Mouse (Mus musculus): ENCODE data around the gene Wdr20. TPM values are rescaled to one million over a fixed set of nuclear protein-coding genes. Genes with fewer than 3 reads are reported as not detected.

Gene Wdr20
- polyA plus RNA-seq, 1 experiment, result 31.7 TPM

GRCm38 (mm10) chr12:110736641-110737040, 1.1 kb upstream of the Wdr20 start:
- H3K27me3 ChIP-seq (ENCODE audit: control insufficient read depth, insufficient read depth, low read length), result no peaks in the 10 kb centered on the region
- no peak for DNase-seq
- H3K4me1 ChIP-seq (replicated peaks; ENCODE audit: control insufficient read depth, insufficient read depth, low read length), result peaks cover 9% of the 10 kb centered on the region
- H3K27ac ChIP-seq (ENCODE audit: control insufficient read depth, insufficient read depth, low read length), result no peak overlapping the region
- H3K36me3 ChIP-seq (ENCODE audit: control insufficient read depth, insufficient read depth, low read length), result no peaks in the 10 kb centered on the region
- TF ChIP-seq CTCF (IDR thresholded peaks at IDR 0.05; ENCODE audit: borderline replicate concordance, control insufficient read depth, extremely low read depth, insufficient read depth, low read length, poor library complexity) (no peak), POLR2A (IDR thresholded peaks at IDR 0.05; ENCODE audit: control insufficient read depth, extremely low read depth, insufficient read depth, low read length, poor library complexity) (no peak)
- H3K4me3 ChIP-seq (ENCODE audit: control insufficient read depth, insufficient read depth, low read length), result no peak overlapping the region
- WGBS, result 9% methylated on average over 4 of the region's 4 CpGs

DNA sequence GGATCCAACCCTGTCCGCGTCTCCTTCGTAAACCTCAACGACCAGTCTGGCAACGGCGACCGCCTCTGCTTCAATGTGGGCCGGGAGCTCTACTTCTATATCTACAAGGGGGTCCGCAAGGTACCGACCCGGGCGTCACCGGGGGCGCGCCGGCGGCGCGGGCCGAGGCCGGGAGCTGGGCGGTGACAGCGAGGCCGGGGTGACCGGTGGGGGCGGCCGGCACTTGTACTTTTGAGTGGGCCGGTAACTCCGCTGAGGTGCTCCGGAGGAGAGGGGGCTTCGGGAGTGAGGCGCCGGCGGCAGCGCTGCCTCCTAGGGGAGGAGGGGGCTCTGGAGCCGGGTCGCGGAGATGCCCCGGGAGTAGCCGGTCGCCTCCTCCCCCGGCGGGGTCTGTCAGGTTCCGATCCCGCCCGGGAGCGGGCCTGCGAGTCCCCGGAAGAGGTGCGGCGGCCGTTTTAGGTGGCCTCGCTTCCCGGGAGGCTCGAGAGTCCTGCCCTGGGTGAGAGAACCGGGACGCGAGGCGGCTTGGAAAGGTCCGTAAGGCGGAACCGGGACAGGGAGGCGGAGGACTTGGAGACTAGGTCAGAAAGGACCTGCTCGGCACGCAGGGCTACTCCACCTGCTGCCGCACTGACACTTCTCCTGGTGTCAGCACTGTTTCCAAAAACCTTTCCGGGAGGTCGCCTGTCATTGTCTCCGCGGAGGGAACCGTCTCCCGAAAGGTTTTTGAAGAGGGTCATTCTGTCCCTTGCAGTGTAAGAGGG, 596 bp downstream of the Wdr20 start:
- DNase-seq, result no peak
- Histone ChIP-seq H3K27me3 (ENCODE audit: control insufficient read depth, insufficient read depth, low read length) (no peaks in the 10 kb centered on the region), H3K36me3 (ENCODE audit: control insufficient read depth, insufficient read depth, low read length) (no peaks in the 10 kb centered on the region; the same call in 1 of the 2 replicates), H3K4me3 (ENCODE audit: control insufficient read depth, insufficient read depth, low read length) (peak overlapping the region; percentile 84), H3K4me1 (replicated peaks; ENCODE audit: control insufficient read depth, insufficient read depth, low read length) (peaks cover 9% of the 10 kb centered on the region), H3K27ac (ENCODE audit: control insufficient read depth, insufficient read depth, low read length) (0 out of 2 replicates have a peak overlapping the region, but pooled peaks have one; percentile 3)
- TF ChIP-seq POLR2A (IDR thresholded peaks at IDR 0.05; ENCODE audit: control insufficient read depth, extremely low read depth, insufficient read depth, low read length, poor library complexity) (no peak), CTCF (IDR thresholded peaks at IDR 0.05; ENCODE audit: borderline replicate concordance, control insufficient read depth, extremely low read depth, insufficient read depth, low read length, poor library complexity) (no peak)
- under 1% methylated on average over 72 of the region's 72 CpGs for WGBS

GRCm38 (mm10) chr12:110750770-110751439, 13.2 kb downstream of the Wdr20 start:
- no peak overlapping the region for H3K4me3 ChIP-seq (ENCODE audit: control insufficient read depth, insufficient read depth, low read length)
- H3K27ac ChIP-seq (ENCODE audit: control insufficient read depth, insufficient read depth, low read length), result peak overlapping the region; percentile 40; the same call in 1 of the 2 replicates
- TF ChIP-seq POLR2A (IDR thresholded peaks at IDR 0.05; ENCODE audit: control insufficient read depth, extremely low read depth, insufficient read depth, low read length, poor library complexity), result no peak
- DNase-seq, result peak; percentile 21
- whole genome bisulfite sequencing, result 5% methylated on average over 10 of the region's 10 CpGs
- peaks cover 18% of the 10 kb centered on the region for H3K4me1 ChIP-seq (replicated peaks; ENCODE audit: control insufficient read depth, insufficient read depth, low read length)
- peaks cover 6% of the 10 kb centered on the region for H3K36me3 ChIP-seq (ENCODE audit: control insufficient read depth, insufficient read depth, low read length)
- no peaks in the 10 kb centered on the region for H3K27me3 ChIP-seq (ENCODE audit: control insufficient read depth, insufficient read depth, low read length)

DNA sequence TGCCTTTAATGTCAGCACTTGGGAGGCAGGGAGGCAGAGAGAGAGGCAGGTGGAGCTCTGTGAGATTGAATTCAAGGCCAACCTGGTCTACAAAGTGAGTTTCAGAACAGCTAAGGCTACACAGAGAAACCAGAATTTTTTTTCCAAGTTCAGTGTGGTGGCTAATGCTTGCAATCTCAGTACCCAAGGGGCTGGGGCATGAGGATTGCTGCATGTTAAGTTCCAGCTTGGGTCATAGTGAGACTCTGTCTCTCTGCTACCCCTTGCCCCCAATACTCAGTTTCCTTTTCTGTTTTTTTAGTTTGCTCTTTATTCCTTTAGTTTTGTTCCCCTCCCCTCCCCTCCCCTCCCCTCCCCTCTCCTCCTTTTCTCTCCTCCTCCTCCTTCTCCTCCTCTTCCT, 15.0 kb downstream of the Wdr20 start:
- H3K27ac ChIP-seq (ENCODE audit: control insufficient read depth, insufficient read depth, low read length), result no peak overlapping the region
- DNase-seq, result no peak
- peaks cover 18% of the 10 kb centered on the region for H3K4me1 ChIP-seq (replicated peaks; ENCODE audit: control insufficient read depth, insufficient read depth, low read length)

GRCm38 (mm10) chr12:110753976-110754375, 16.2 kb downstream of the Wdr20 start:
- H3K4me1 ChIP-seq (replicated peaks; ENCODE audit: control insufficient read depth, insufficient read depth, low read length), result peaks cover 24% of the 10 kb centered on the region
- peaks cover 6% of the 10 kb centered on the region for H3K36me3 ChIP-seq (ENCODE audit: control insufficient read depth, insufficient read depth, low read length)
- WGBS, result 99% methylated on average over 4 of the region's 4 CpGs
- H3K27ac ChIP-seq (ENCODE audit: control insufficient read depth, insufficient read depth, low read length), result no peak overlapping the region
- no peak overlapping the region for H3K4me3 ChIP-seq (ENCODE audit: control insufficient read depth, insufficient read depth, low read length)
- TF ChIP-seq CTCF (IDR thresholded peaks at IDR 0.05; ENCODE audit: borderline replicate concordance, control insufficient read depth, extremely low read depth, insufficient read depth, low read length, poor library complexity) (no peak), POLR2A (IDR thresholded peaks at IDR 0.05; ENCODE audit: control insufficient read depth, extremely low read depth, insufficient read depth, low read length, poor library complexity) (no peak)
- DNase-seq, result no peak
- no peaks in the 10 kb centered on the region for H3K27me3 ChIP-seq (ENCODE audit: control insufficient read depth, insufficient read depth, low read length)

More for the DNA sequence above, 15.0 kb downstream of the Wdr20 start:
- Histone ChIP-seq H3K36me3 (ENCODE audit: control insufficient read depth, insufficient read depth, low read length) (peaks cover 6% of the 10 kb centered on the region), H3K27me3 (ENCODE audit: control insufficient read depth, insufficient read depth, low read length) (no peaks in the 10 kb centered on the region), H3K4me3 (ENCODE audit: control insufficient read depth, insufficient read depth, low read length) (no peak overlapping the region)
- TF ChIP-seq POLR2A (IDR thresholded peaks at IDR 0.05; ENCODE audit: control insufficient read depth, extremely low read depth, insufficient read depth, low read length, poor library complexity) (no peak), CTCF (IDR thresholded peaks at IDR 0.05; ENCODE audit: borderline replicate concordance, control insufficient read depth, extremely low read depth, insufficient read depth, low read length, poor library complexity) (no peak)

- Histone ChIP-seq H3K4me1 (replicated peaks; ENCODE audit: control insufficient read depth, insufficient read depth, low read length) (peaks cover 25% of the 10 kb centered on the region), H3K27me3 (ENCODE audit: control insufficient read depth, insufficient read depth, low read length) (no peaks in the 10 kb centered on the region), H3K36me3 (ENCODE audit: control insufficient read depth, insufficient read depth, low read length) (peaks cover 6% of the 10 kb centered on the region), H3K27ac (ENCODE audit: control insufficient read depth, insufficient read depth, low read length) (no peak overlapping the region), H3K4me3 (ENCODE audit: control insufficient read depth, insufficient read depth, low read length) (no peak overlapping the region)
- WGBS, result 51% methylated on average over 3 of the region's 3 CpGs
- TF ChIP-seq CTCF (IDR thresholded peaks at IDR 0.05; ENCODE audit: borderline replicate concordance, control insufficient read depth, extremely low read depth, insufficient read depth, low read length, poor library complexity) (no peak), POLR2A (IDR thresholded peaks at IDR 0.05; ENCODE audit: control insufficient read depth, extremely low read depth, insufficient read depth, low read length, poor library complexity) (no peak)
- DNase-seq, result no peak
Measured at GRCm38 (mm10) chr12:110757161-110757560, 19.4 kb downstream of the Wdr20 start.

All from thymus, adult 2 months (tissue).